Mouse (Mus musculus): ENCODE measurements around the gene Mpp2. TPM values are rescaled to one million over a fixed set of nuclear protein-coding genes. Genes with fewer than 3 reads are reported as not detected.

The Mpp2 gene
- polyA plus RNA-seq, 1 experiment, result 21.2 TPM

DNA sequence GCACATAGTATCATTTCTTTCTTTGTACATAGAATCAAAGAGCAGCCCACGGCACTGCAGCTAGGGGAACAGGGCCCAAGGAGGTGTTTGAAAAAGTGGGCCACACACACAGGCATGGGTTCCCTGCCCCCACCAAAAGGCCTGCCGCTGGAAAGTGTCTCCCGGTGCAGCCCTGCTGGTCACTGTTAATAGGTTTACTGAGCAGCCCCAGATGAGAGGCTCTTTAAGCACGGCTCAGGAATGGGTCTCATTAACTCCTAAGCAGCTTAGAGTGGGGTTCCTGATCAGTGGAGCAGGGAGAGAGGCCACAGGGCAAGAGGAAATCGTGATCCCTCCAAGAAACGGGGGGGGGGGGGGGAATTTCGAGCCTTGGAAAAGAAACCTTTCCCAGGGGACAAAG is 4.2 kb downstream of the Mpp2 start:
- Histone ChIP-seq H3K4me3 (replicated peaks) (no peak overlapping the region), H3K27me3 (ENCODE audit: control insufficient read depth) (no peaks in the 10 kb centered on the region), H3K36me3 (ENCODE audit: control insufficient read depth) (peaks cover 73% of the 10 kb centered on the region), H3K9me3 (ENCODE audit: control insufficient read depth, low read length) (peaks cover 4% of the 10 kb centered on the region; the same call in 1 of the 2 replicates), H3K4me1 (ENCODE audit: control insufficient read depth) (peaks cover 77% of the 10 kb centered on the region)
- TF ChIP-seq GATA1 (IDR thresholded peaks at IDR 0.05; ENCODE audit: low read length), result no peak
- TF ChIP-seq TAL1 (IDR thresholded peaks at IDR 0.05; ENCODE audit: low read length), result no peak

DNA sequence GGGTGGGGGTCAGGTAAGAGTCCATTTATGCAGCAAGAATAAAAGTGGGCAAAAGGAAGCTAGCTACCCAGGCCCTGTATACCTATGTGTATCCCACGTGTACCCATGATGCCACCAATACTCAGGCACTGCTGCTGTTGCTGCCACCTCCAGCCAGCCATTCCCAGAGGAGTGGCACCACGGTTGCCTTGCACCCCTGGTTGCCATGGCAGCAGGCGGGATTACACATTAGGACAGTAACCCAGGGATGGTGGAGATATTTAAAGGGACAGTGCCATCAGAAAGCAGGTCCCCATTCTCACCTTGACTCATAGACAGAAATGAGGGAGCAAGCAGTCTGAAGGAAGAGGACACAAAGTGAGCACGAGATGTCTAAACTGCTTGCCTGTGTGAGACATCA is 5.1 kb downstream of the Mpp2 start:
- H3K27me3 ChIP-seq (ENCODE audit: control insufficient read depth), result no peaks in the 10 kb centered on the region
- H3K4me3 ChIP-seq (replicated peaks), result no peak overlapping the region
- TF ChIP-seq TAL1 (IDR thresholded peaks at IDR 0.05; ENCODE audit: low read length) (no peak), GATA1 (IDR thresholded peaks at IDR 0.05; ENCODE audit: low read length) (no peak)
- H3K4me1 ChIP-seq (ENCODE audit: control insufficient read depth), result peaks cover 72% of the 10 kb centered on the region
- H3K9me3 ChIP-seq (ENCODE audit: control insufficient read depth, low read length), result peaks cover 4% of the 10 kb centered on the region; the same call in 1 of the 2 replicates
- peaks cover 83% of the 10 kb centered on the region for H3K36me3 ChIP-seq (ENCODE audit: control insufficient read depth)

DNA sequence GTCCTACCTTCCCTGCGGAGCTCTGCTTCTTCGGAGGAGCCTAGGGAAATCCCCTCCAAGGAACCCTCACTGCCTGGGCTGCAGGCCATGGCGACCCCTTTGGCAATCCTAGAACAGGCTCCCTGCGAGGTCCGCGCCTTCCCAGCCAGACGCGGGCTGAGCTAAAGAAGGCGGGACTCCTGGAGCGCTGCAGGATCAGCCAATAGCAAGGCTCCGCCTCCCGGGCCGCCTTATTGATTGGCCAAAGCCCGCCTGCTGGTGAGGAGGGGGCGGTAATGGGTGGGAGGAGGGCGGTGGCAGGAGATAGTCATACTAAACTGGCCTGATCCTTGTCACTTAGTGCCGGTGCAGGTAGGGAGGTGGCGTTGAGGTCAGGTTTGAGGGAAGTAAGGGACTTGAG is 6.0 kb downstream of the Mpp2 start:
- H3K27me3 ChIP-seq (ENCODE audit: control insufficient read depth), result no peaks in the 10 kb centered on the region
- H3K4me1 ChIP-seq (ENCODE audit: control insufficient read depth), result peaks cover 65% of the 10 kb centered on the region
- H3K36me3 ChIP-seq (ENCODE audit: control insufficient read depth), result peaks cover 91% of the 10 kb centered on the region
- H3K9me3 ChIP-seq (ENCODE audit: control insufficient read depth, low read length), result peaks cover 4% of the 10 kb centered on the region; the same call in 1 of the 2 replicates
- H3K4me3 ChIP-seq (replicated peaks), result peak overlapping the region; percentile 15
- TF ChIP-seq TAL1 (IDR thresholded peaks at IDR 0.05; ENCODE audit: low read length), result no peak
- no peak for TF ChIP-seq GATA1 (IDR thresholded peaks at IDR 0.05; ENCODE audit: low read length)

DNA sequence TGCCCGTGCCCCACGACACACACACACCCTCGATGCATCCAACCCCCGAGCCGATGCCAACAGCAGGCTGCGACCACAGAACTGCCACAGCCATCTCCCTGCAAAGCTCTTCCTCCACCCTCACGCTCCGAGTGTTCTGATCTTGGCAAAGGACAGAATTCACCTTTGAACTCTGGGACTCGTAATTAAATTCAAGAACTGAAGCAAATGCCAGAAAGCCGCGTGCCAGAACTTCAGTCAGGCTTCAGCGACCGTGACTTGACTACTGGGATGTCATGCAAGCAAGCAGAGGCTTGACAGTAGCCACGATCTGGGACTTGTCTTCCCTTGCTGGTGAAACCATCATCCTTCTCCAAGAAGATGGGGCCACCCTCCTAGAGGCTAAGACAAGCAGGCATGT is 14.6 kb downstream of the Mpp2 start:
- peaks cover 75% of the 10 kb centered on the region for H3K36me3 ChIP-seq (ENCODE audit: control insufficient read depth)
- H3K27me3 ChIP-seq (ENCODE audit: control insufficient read depth), result peaks cover 8% of the 10 kb centered on the region
- peaks cover 28% of the 10 kb centered on the region for H3K4me1 ChIP-seq (ENCODE audit: control insufficient read depth)
- no peak overlapping the region for H3K4me3 ChIP-seq (replicated peaks)
- TF ChIP-seq TAL1 (IDR thresholded peaks at IDR 0.05; ENCODE audit: low read length) (no peak), GATA1 (IDR thresholded peaks at IDR 0.05; ENCODE audit: low read length) (no peak)
- no peaks in the 10 kb centered on the region for H3K9me3 ChIP-seq (ENCODE audit: control insufficient read depth, low read length)

DNA sequence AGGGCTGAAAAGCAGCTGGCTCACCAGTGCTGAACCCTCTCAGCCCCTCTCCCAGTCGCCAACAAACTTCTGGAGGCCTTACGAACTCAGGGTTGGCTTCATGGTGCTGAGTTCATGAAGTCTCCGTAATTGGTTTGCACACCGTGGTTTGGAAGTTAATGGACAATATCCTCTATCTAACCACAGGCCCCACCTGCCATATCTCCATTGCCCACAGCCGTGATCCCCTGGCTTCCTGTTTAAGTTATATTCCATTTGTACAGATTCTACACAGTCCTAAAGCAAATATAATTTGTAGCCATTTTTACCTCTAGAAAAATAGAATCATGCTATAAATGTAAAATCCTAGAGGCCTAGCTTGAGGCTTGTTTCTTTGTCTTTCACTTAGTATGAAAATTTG is 15.6 kb downstream of the Mpp2 start:
- Histone ChIP-seq H3K4me3 (replicated peaks) (no peak overlapping the region), H3K9me3 (ENCODE audit: control insufficient read depth, low read length) (no peaks in the 10 kb centered on the region), H3K27me3 (ENCODE audit: control insufficient read depth) (peaks cover 8% of the 10 kb centered on the region), H3K4me1 (ENCODE audit: control insufficient read depth) (peaks cover 28% of the 10 kb centered on the region), H3K36me3 (ENCODE audit: control insufficient read depth) (peaks cover 68% of the 10 kb centered on the region)
- no peak for TF ChIP-seq TAL1 (IDR thresholded peaks at IDR 0.05; ENCODE audit: low read length)
- no peak for TF ChIP-seq GATA1 (IDR thresholded peaks at IDR 0.05; ENCODE audit: low read length)

DNA sequence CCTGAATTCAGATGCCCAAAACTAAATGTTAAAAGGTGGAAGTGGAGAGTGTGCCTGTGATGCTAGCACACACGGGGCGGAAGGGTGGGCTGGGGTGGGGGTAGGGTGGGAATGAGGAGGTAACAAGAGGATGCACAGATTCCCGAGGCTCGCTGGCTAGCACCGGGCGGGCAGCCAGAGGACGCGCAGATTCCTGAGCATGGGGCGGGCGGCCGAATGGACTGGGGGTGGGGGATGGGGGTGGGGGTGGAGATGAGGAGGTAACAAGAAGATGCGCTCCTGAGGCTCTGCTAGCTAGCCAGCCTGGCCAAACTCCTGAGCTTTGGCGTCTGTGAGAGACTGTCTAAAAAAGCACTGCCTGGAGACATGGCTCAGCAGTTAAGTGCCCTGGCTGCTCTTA is 17.9 kb downstream of the Mpp2 start:
- Histone ChIP-seq H3K9me3 (ENCODE audit: control insufficient read depth, low read length) (no peaks in the 10 kb centered on the region), H3K4me1 (ENCODE audit: control insufficient read depth) (peaks cover 21% of the 10 kb centered on the region), H3K4me3 (replicated peaks) (no peak overlapping the region), H3K27me3 (ENCODE audit: control insufficient read depth) (peaks cover 8% of the 10 kb centered on the region), H3K36me3 (ENCODE audit: control insufficient read depth) (peaks cover 64% of the 10 kb centered on the region)
- TF ChIP-seq TAL1 (IDR thresholded peaks at IDR 0.05; ENCODE audit: low read length), result no peak
- no peak for TF ChIP-seq GATA1 (IDR thresholded peaks at IDR 0.05; ENCODE audit: low read length)

DNA sequence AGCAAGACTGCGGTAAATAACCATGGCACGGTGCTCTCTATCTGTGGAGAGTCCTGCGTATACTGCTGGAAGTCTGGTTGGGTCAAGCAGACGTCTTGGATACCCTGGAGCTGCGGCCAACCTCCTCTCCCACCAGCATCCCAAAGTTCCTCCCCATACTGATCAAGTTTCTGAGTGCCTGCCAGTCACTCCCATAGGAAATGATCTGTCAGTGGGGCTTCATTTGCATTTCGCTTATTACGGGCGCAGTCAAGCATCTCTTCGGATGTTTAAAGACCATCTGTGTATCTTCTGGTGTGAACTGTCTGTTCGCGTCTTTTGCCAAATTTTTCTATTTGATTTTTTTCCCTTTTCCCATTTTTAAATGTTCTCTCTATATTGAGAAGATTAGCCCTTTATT is 18.7 kb downstream of the Mpp2 start:
- Histone ChIP-seq H3K9me3 (ENCODE audit: control insufficient read depth, low read length) (no peaks in the 10 kb centered on the region), H3K4me1 (ENCODE audit: control insufficient read depth) (peaks cover 21% of the 10 kb centered on the region), H3K36me3 (ENCODE audit: control insufficient read depth) (peaks cover 62% of the 10 kb centered on the region), H3K4me3 (replicated peaks) (no peak overlapping the region), H3K27me3 (ENCODE audit: control insufficient read depth) (peaks cover 8% of the 10 kb centered on the region)
- no peak for TF ChIP-seq TAL1 (IDR thresholded peaks at IDR 0.05; ENCODE audit: low read length)
- no peak for TF ChIP-seq GATA1 (IDR thresholded peaks at IDR 0.05; ENCODE audit: low read length)

DNA sequence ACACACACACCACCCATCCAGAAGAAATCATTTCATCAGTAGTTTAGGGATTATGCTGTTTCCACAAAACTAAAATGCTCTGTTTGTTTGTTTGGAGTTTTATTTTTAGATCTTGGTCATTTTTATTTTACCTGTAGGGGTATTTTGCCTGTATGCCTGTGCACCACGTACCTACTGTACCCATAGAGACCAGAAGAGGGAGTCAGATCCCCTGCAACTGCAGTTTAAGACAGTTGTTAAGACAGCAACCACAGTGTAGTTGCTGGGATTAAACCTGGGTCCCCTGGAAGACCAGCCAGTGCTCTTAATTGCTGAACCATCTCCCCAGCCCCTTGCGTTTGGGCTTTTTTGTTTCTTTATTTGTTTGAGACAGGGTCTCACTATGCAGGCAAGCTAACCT is 19.3 kb downstream of the Mpp2 start:
- TF ChIP-seq TAL1 (IDR thresholded peaks at IDR 0.05; ENCODE audit: low read length) (no peak), GATA1 (IDR thresholded peaks at IDR 0.05; ENCODE audit: low read length) (no peak)
- Histone ChIP-seq H3K4me1 (ENCODE audit: control insufficient read depth) (peaks cover 16% of the 10 kb centered on the region), H3K27me3 (ENCODE audit: control insufficient read depth) (peaks cover 8% of the 10 kb centered on the region), H3K9me3 (ENCODE audit: control insufficient read depth, low read length) (no peaks in the 10 kb centered on the region), H3K36me3 (ENCODE audit: control insufficient read depth) (peaks cover 62% of the 10 kb centered on the region), H3K4me3 (replicated peaks) (no peak overlapping the region)

DNA sequence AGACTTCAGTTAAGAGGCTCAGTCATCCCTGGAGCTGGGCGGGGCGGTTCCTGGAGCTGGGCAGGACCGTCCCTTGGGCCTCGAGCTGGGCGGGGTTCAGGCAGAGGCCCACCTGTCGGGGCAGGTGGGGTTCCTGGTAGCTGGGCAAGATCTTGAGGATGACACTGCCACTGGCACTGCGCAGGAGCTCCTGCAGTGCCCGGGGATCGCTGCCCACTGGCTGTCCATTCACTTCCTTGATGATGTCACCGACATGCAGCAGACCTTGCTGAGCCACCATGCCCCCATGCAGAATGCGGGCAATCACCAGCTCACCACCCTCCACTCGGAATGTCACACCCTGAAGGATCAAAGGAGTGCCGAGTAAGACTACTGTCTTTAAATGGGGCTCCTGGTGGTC is 25.2 kb downstream of the Mpp2 start:
- Histone ChIP-seq H3K36me3 (ENCODE audit: control insufficient read depth) (peaks cover 93% of the 10 kb centered on the region), H3K4me3 (replicated peaks) (no peak overlapping the region), H3K9me3 (ENCODE audit: control insufficient read depth, low read length) (no peaks in the 10 kb centered on the region), H3K27me3 (ENCODE audit: control insufficient read depth) (peaks cover 4% of the 10 kb centered on the region), H3K4me1 (ENCODE audit: control insufficient read depth) (peaks cover 21% of the 10 kb centered on the region)
- TF ChIP-seq TAL1 (IDR thresholded peaks at IDR 0.05; ENCODE audit: low read length), result no peak
- no peak for TF ChIP-seq GATA1 (IDR thresholded peaks at IDR 0.05; ENCODE audit: low read length)

DNA sequence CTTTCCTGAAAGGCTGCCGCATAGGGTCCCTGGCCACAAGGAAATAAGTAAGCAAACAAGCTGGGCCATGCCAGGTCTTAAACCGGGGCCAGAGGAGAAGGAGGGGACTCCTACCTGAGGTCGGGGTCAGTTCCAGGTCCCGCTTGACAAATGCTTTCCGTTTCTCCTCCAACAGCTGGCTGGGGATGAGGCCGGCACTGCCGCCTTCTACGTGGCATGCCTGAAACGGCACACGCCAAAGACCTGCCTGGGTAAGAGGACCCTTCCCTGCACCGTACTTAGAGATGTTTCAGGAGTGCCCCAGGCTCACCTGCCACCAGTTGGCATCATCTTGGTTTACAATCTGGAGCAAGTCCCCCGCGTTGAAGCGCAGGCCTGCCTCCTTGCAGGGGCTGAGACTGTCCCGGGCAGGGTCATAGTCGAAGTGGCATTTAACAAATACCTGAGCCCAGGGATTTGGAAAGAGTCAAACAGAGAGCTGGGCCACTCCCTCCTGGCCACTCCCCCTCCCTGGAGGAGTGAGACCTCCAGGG is 26.3 kb downstream of the Mpp2 start:
- TF ChIP-seq TAL1 (IDR thresholded peaks at IDR 0.05; ENCODE audit: low read length), result no peak
- TF ChIP-seq GATA1 (IDR thresholded peaks at IDR 0.05; ENCODE audit: low read length), result no peak
- H3K27me3 ChIP-seq (ENCODE audit: control insufficient read depth), result peaks cover 4% of the 10 kb centered on the region
- H3K4me3 ChIP-seq (replicated peaks), result no peak overlapping the region
- H3K4me1 ChIP-seq (ENCODE audit: control insufficient read depth), result peaks cover 21% of the 10 kb centered on the region
- H3K9me3 ChIP-seq (ENCODE audit: control insufficient read depth, low read length), result no peaks in the 10 kb centered on the region
- H3K36me3 ChIP-seq (ENCODE audit: control insufficient read depth), result peaks cover 90% of the 10 kb centered on the region
